Mouse (Mus musculus) monocyte, adult 59 days (primary cell): ENCODE results near the gene Elovl7. TPM values are rescaled to one million over a fixed set of nuclear protein-coding genes. Genes with fewer than 3 reads are reported as not detected.

Source experiments
- total RNA-seq, 2 experiments: library from RNA; stranded (reverse); gene quantifications; one replicate each; pipeline ENCODE4 v1.2.4; 2023

Elovl7 gene
- 1 to 10 TPM in 1 of 2 experiments, under 1 TPM in 1; 0.73 to 1.5 TPM for total RNA-seq

GRCm38 (mm10) chr13:108214081-108214484, at the start of gene Elovl7:
Elovl7 (plus strand) TSS chr13:108214404.

GRCm38 (mm10) chr13:108315702-108316486, 101.7 kb downstream of the Elovl7 start, which contains the start of gene Depdc1b:
Depdc1b (plus strand) TSS chr13:108316332.

Other genes with a start within 250 kb of the Elovl7 start
- gene Smim15, start 170.0 kb upstream of the Elovl7 start, total RNA-seq: 10 to 100 TPM; 30.5 to 32.9 TPM
- gene Ndufaf2, start 55.8 kb upstream of the Elovl7 start, total RNA-seq: 1 to 10 TPM; 4.7 to 8.3 TPM
- 1 to 10 TPM; 8.6 to 9.2 TPM for gene Ercc8, start 55.7 kb upstream of the Elovl7 start, total RNA-seq
- gene Depdc1b, start 101.9 kb downstream of the Elovl7 start, total RNA-seq: 1 to 10 TPM; 1.7 to 1.9 TPM
- 1 to 10 TPM; 5.2 to 6.2 TPM for gene Pde4d, start 235.5 kb downstream of the Elovl7 start, total RNA-seq